Mouse (Mus musculus): ENCODE measurements around the gene Serpina9. TPM values are rescaled to one million over a fixed set of nuclear protein-coding genes. Genes with fewer than 3 reads are reported as not detected.

The Serpina9 gene
- polyA plus RNA-seq, 1 experiment = 0.39 TPM

DNA sequence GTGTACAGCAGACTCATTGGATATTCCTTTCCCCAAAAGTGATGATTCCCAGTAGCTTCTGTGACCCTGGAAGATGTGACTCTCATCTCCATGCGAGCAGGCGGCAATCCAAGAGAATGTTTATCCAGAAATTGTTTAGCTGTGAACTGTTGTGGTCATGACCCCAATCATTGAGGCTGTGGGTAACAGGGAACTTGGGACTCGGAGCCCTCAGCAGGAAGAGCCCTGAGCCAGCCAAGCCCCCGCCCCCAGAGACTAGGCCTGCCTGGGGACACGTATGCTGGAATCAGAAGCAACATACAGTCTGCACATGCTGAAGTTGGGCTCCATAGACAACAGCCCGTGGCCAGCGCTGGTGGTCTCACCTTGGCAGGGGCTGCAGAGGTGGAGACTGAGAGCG is 32.2 kb upstream of the Serpina9 start:
- H3K36me3 ChIP-seq (ENCODE audit: control insufficient read depth, insufficient read depth, low read length) = no peaks in the 10 kb centered on the region
- 97% methylated on average over 8 of the region's 8 CpGs for WGBS
- TF ChIP-seq CTCF (IDR thresholded peaks at IDR 0.05; ENCODE audit: borderline replicate concordance, control insufficient read depth, extremely low read depth, insufficient read depth, low read length, poor library complexity) (no peak), POLR2A (IDR thresholded peaks at IDR 0.05; ENCODE audit: control insufficient read depth, extremely low read depth, insufficient read depth, low read length, poor library complexity) (no peak)
- H3K4me3 ChIP-seq (ENCODE audit: control insufficient read depth, insufficient read depth, low read length) = no peak overlapping the region
- no peak overlapping the region for H3K27ac ChIP-seq (ENCODE audit: control insufficient read depth, insufficient read depth, low read length)
- no peaks in the 10 kb centered on the region for H3K27me3 ChIP-seq (ENCODE audit: control insufficient read depth, insufficient read depth, low read length)
- DNase-seq = no peak
- H3K4me1 ChIP-seq (replicated peaks; ENCODE audit: control insufficient read depth, insufficient read depth, low read length) = no peaks in the 10 kb centered on the region

DNA sequence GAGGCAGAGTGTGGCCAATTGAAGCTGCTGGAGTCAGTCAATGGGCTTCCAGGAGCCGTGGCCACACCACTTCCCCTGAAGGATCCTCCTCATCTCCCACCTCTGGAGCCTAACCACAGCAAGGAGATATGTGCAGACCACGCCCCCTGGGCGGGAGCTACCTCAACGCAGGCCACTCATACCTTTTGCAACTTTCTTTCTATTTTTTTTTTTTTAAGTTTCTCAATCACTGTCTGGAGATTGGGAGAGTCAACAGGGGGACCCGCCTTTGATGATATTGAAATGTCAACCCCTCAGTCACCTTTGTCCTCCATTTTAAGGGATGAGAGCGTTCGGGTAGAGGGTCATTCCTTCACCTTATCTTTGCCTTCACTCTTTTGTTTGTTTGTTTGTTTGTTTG is 30.8 kb upstream of the Serpina9 start, which contains the start of gene Serpina12:
Gene Serpina12, minus strand, starts transcription at position 101 of the 400 bp plus-strand sequence.
- TF ChIP-seq CTCF (IDR thresholded peaks at IDR 0.05; ENCODE audit: borderline replicate concordance, control insufficient read depth, extremely low read depth, insufficient read depth, low read length, poor library complexity) (no peak), POLR2A (IDR thresholded peaks at IDR 0.05; ENCODE audit: control insufficient read depth, extremely low read depth, insufficient read depth, low read length, poor library complexity) (no peak)
- no peaks in the 10 kb centered on the region for H3K27me3 ChIP-seq (ENCODE audit: control insufficient read depth, insufficient read depth, low read length)
- no peak for DNase-seq
- no peak within 1 kb of the TSS for H3K27ac ChIP-seq (ENCODE audit: control insufficient read depth, insufficient read depth, low read length)
- H3K4me3 ChIP-seq (ENCODE audit: control insufficient read depth, insufficient read depth, low read length) = no peak within 1 kb of the TSS
- no peaks in the 10 kb centered on the region for H3K36me3 ChIP-seq (ENCODE audit: control insufficient read depth, insufficient read depth, low read length)
- 65% methylated on average over 7 of the region's 7 CpGs for WGBS
- no peaks in the 10 kb centered on the region for H3K4me1 ChIP-seq (replicated peaks; ENCODE audit: control insufficient read depth, insufficient read depth, low read length)

DNA sequence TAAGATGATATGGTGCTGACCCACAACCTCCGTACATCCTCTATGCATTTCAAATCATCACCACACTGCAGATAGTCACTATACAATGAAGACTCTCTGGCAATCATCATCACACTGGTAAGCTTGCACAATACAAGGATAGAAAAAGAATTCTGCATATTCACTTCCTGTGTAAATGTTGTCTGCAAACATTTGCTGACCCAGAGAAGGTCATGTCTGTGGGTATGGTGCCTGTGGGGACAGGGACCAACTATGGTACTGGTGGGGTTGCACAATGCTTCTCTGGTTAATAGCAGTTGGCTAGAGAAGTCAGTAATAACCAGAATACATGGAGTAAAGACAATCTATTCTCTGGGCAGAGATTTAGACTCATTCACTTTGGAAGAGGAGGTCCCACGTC is 29.2 kb upstream of the Serpina9 start:
- DNase-seq = no peak
- H3K4me1 ChIP-seq (replicated peaks; ENCODE audit: control insufficient read depth, insufficient read depth, low read length) = no peaks in the 10 kb centered on the region
- TF ChIP-seq CTCF (IDR thresholded peaks at IDR 0.05; ENCODE audit: borderline replicate concordance, control insufficient read depth, extremely low read depth, insufficient read depth, low read length, poor library complexity) (no peak), POLR2A (IDR thresholded peaks at IDR 0.05; ENCODE audit: control insufficient read depth, extremely low read depth, insufficient read depth, low read length, poor library complexity) (no peak)
- H3K36me3 ChIP-seq (ENCODE audit: control insufficient read depth, insufficient read depth, low read length) = no peaks in the 10 kb centered on the region
- no peak overlapping the region for H3K4me3 ChIP-seq (ENCODE audit: control insufficient read depth, insufficient read depth, low read length)
- H3K27me3 ChIP-seq (ENCODE audit: control insufficient read depth, insufficient read depth, low read length) = no peaks in the 10 kb centered on the region
- WGBS = 94% methylated on average over 2 of the region's 2 CpGs
- H3K27ac ChIP-seq (ENCODE audit: control insufficient read depth, insufficient read depth, low read length) = no peak overlapping the region

DNA sequence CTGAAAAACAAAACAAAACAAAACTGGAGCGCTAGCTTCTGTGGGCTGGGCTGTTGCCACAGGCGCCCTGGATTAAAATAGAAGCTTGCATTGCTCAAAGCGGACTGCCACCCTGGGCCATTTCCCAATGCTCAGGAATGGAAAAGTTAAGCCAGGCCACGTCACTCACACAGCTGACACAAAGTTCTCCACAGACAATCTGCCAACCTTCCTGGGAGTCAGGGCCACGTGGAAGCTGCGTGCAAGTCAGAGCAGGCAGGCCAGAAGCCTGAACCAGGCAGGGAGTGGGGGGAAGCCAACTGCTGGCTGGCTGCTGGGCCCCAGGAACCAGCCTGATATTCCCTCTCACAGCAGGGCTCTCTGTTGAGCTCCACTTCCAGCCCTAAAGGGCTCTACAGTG is 27.8 kb upstream of the Serpina9 start:
- DNase-seq = no peak
- H3K27ac ChIP-seq (ENCODE audit: control insufficient read depth, insufficient read depth, low read length) = no peak overlapping the region
- H3K27me3 ChIP-seq (ENCODE audit: control insufficient read depth, insufficient read depth, low read length) = no peaks in the 10 kb centered on the region
- no peak overlapping the region for H3K4me3 ChIP-seq (ENCODE audit: control insufficient read depth, insufficient read depth, low read length)
- no peak for TF ChIP-seq POLR2A (IDR thresholded peaks at IDR 0.05; ENCODE audit: control insufficient read depth, extremely low read depth, insufficient read depth, low read length, poor library complexity)
- no peak for TF ChIP-seq CTCF (IDR thresholded peaks at IDR 0.05; ENCODE audit: borderline replicate concordance, control insufficient read depth, extremely low read depth, insufficient read depth, low read length, poor library complexity)
- no peaks in the 10 kb centered on the region for H3K4me1 ChIP-seq (replicated peaks; ENCODE audit: control insufficient read depth, insufficient read depth, low read length)
- 90% methylated on average over 6 of the region's 6 CpGs for WGBS
- H3K36me3 ChIP-seq (ENCODE audit: control insufficient read depth, insufficient read depth, low read length) = no peaks in the 10 kb centered on the region

DNA sequence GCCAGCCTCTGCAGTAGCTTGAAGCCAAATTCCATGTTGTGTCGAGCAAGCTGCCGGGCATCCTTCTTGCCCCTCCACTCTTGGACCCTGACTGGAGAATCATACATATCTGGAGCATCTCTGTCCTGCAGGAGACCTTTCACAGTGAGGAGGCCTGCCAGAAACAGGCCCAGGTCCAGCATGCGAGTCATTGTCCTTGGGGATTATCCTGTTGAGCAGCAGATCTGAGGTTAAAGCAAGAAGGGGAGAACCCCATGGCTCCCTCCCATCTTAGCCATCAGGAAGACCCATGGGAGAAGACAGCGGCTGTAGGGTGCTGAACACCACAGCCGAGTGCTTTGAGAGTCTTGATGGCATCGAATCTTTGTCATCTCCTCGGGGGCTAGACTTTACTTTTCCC is 24.6 kb upstream of the Serpina9 start:
- no peaks in the 10 kb centered on the region for H3K27me3 ChIP-seq (ENCODE audit: control insufficient read depth, insufficient read depth, low read length)
- no peak overlapping the region for H3K4me3 ChIP-seq (ENCODE audit: control insufficient read depth, insufficient read depth, low read length)
- H3K36me3 ChIP-seq (ENCODE audit: control insufficient read depth, insufficient read depth, low read length) = no peaks in the 10 kb centered on the region
- no peak for DNase-seq
- TF ChIP-seq CTCF (IDR thresholded peaks at IDR 0.05; ENCODE audit: borderline replicate concordance, control insufficient read depth, extremely low read depth, insufficient read depth, low read length, poor library complexity) (no peak), POLR2A (IDR thresholded peaks at IDR 0.05; ENCODE audit: control insufficient read depth, extremely low read depth, insufficient read depth, low read length, poor library complexity) (no peak)
- no peak overlapping the region for H3K27ac ChIP-seq (ENCODE audit: control insufficient read depth, insufficient read depth, low read length)
- 95% methylated on average over 7 of the region's 7 CpGs for WGBS
- no peaks in the 10 kb centered on the region for H3K4me1 ChIP-seq (replicated peaks; ENCODE audit: control insufficient read depth, insufficient read depth, low read length)

DNA sequence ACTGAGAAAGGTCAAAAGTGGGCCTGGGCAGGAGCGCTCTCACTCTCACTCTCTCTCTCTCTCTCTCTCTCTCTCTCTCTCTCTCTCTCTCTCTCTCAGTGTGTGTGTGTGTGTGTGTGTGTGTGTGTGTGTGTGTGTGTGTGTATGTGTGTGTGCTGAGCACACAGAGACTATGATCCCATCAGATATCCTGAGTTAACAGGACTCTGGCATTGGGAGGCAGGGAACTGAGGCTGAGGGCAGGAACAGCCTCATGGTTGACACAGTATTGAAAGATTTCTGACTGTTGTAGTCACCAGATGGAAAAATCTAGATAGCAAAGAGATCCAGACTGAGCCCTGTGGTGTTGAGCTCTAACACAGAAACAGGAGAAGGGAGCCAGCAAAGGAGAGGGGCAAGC is 20.2 kb upstream of the Serpina9 start:
- no peaks in the 10 kb centered on the region for H3K36me3 ChIP-seq (ENCODE audit: control insufficient read depth, insufficient read depth, low read length)
- no peak for DNase-seq
- no peak overlapping the region for H3K4me3 ChIP-seq (ENCODE audit: control insufficient read depth, insufficient read depth, low read length)
- no peaks in the 10 kb centered on the region for H3K27me3 ChIP-seq (ENCODE audit: control insufficient read depth, insufficient read depth, low read length)
- WGBS = 85% methylated on average over 1 of the region's 1 CpGs
- no peak overlapping the region for H3K27ac ChIP-seq (ENCODE audit: control insufficient read depth, insufficient read depth, low read length)
- TF ChIP-seq CTCF (IDR thresholded peaks at IDR 0.05; ENCODE audit: borderline replicate concordance, control insufficient read depth, extremely low read depth, insufficient read depth, low read length, poor library complexity) (no peak), POLR2A (IDR thresholded peaks at IDR 0.05; ENCODE audit: control insufficient read depth, extremely low read depth, insufficient read depth, low read length, poor library complexity) (no peak)
- no peaks in the 10 kb centered on the region for H3K4me1 ChIP-seq (replicated peaks; ENCODE audit: control insufficient read depth, insufficient read depth, low read length)

DNA sequence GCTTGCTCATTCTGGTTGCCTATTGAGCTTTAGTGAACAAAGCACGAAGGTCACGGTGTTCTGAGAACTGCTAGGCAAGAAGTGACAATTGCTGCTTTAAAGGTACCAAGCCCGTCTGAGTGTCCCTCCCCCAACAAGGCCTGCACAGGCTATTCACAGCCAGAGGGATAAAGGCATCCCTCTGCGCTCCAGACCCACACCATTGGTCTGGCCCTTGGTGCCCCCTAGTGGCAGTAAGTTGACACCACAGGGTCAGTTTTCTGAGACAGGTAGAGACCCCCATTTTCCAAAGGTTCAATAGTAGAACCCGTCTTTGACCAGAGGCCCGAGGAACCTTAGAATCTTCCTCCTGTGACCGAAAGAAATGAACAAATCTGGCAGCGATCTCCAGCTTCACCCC is 16.4 kb upstream of the Serpina9 start:
- Histone ChIP-seq H3K4me3 (ENCODE audit: control insufficient read depth, insufficient read depth, low read length) (no peak overlapping the region), H3K4me1 (replicated peaks; ENCODE audit: control insufficient read depth, insufficient read depth, low read length) (no peaks in the 10 kb centered on the region), H3K27ac (ENCODE audit: control insufficient read depth, insufficient read depth, low read length) (no peak overlapping the region), H3K27me3 (ENCODE audit: control insufficient read depth, insufficient read depth, low read length) (no peaks in the 10 kb centered on the region), H3K36me3 (ENCODE audit: control insufficient read depth, insufficient read depth, low read length) (no peaks in the 10 kb centered on the region)
- DNase-seq = peak; percentile 16
- TF ChIP-seq CTCF (IDR thresholded peaks at IDR 0.05; ENCODE audit: borderline replicate concordance, control insufficient read depth, extremely low read depth, insufficient read depth, low read length, poor library complexity) (peak; percentile 31; the same call in 1 of the 2 replicates), POLR2A (IDR thresholded peaks at IDR 0.05; ENCODE audit: control insufficient read depth, extremely low read depth, insufficient read depth, low read length, poor library complexity) (no peak)
- WGBS = 53% methylated on average over 8 of the region's 8 CpGs

Data from thymus, adult 2 months (tissue).